Mouse (Mus musculus) heart, embryonic 12.5 days (tissue): ENCODE measurements around the gene Rnf123. TPM values are rescaled to one million over a fixed set of nuclear protein-coding genes. Genes with fewer than 3 reads are reported as not detected.

Experiments
- microRNA-seq: library from miRNA; unstranded; fragments of <30 nt; microRNA quantifications from one replicate; pipeline ENCODE4, GENCODE M21; 2017
- polyA plus RNA-seq: library from polyadenylated mRNA; unstranded; fragments of >200 nt; fragmentation: Nextera tagmentation; extraction: Ambion mirVana; gene quantifications from 2 replicates; pipeline ENCODE4 v1.2.1, GENCODE M21; 2016

Gene Rnf123
- polyA plus RNA-seq, 1 experiment from 2014 or later, result 32.8 TPM

Small RNA genes lying within 50 kb of the gene (microRNA-seq; reads per million reads assigned to microRNA genes)
- gene Gm47303 (not detected), gene Mir7088 (not detected)

Other genes with a start within 250 kb of the Rnf123 start
- 56.4 and 61.8 TPM in 2 replicates for gene Rbm6, start 210.1 kb downstream of the Rnf123 start, polyA plus RNA-seq
- gene Mon1a, start 195.2 kb downstream of the Rnf123 start, polyA plus RNA-seq, result 9.3 and 9.9 TPM in 2 replicates
- gene Mst1r, start 176.5 kb downstream of the Rnf123 start, polyA plus RNA-seq, result 4.5 and 5.2 TPM in 2 replicates
- not detected in 2 replicates for gene Actl11, start 154.9 kb downstream of the Rnf123 start, polyA plus RNA-seq
- gene Camkv, start 147.7 kb downstream of the Rnf123 start, polyA plus RNA-seq, result 0.39 and 0.56 TPM in 2 replicates
- gene Traip, start 133.2 kb downstream of the Rnf123 start, polyA plus RNA-seq, result 12.4 and 13.1 TPM in 2 replicates
- 42.9 and 45.7 TPM in 2 replicates for gene Uba7, start 107.8 kb downstream of the Rnf123 start, polyA plus RNA-seq
- 4.4 and 5.2 TPM in 2 replicates for gene Gm20661, start 100.3 kb downstream of the Rnf123 start, polyA plus RNA-seq
- gene Inka1, start 97.5 kb downstream of the Rnf123 start, polyA plus RNA-seq, result 41.9 and 43.9 TPM in 2 replicates
- 6.8 and 11.4 TPM in 2 replicates for gene Cdhr4, start 90.8 kb downstream of the Rnf123 start, polyA plus RNA-seq
- gene Gm20662, start 87.0 kb downstream of the Rnf123 start, polyA plus RNA-seq, result 1.5 TPM in 2 replicates
- gene Ip6k1, start 80.8 kb downstream of the Rnf123 start, polyA plus RNA-seq, result 50.2 and 52.4 TPM in 2 replicates
- 23.2 and 24.5 TPM in 2 replicates for gene Gmppb, start 34.1 kb downstream of the Rnf123 start, polyA plus RNA-seq
- 2.4 and 3.1 TPM in 2 replicates for gene Amigo3, start 30.2 kb downstream of the Rnf123 start, polyA plus RNA-seq
- 0.31 and 0.37 TPM in 2 replicates for gene Mst1, start 2.9 kb downstream of the Rnf123 start, polyA plus RNA-seq
- gene Apeh, start 11.3 kb upstream of the Rnf123 start, polyA plus RNA-seq, result 48.0 and 51.1 TPM in 2 replicates
- 0.39 and 0.50 TPM in 2 replicates for gene Bsn, start 107.0 kb upstream of the Rnf123 start, polyA plus RNA-seq
- 188 and 200 TPM in 2 replicates for gene Dag1, start 180.6 kb upstream of the Rnf123 start, polyA plus RNA-seq
- gene Nicn1, start 207.1 kb upstream of the Rnf123 start, polyA plus RNA-seq, result 22.5 and 22.6 TPM in 2 replicates
- 11.7 and 13.3 TPM in 2 replicates for gene Amt, start 213.5 kb upstream of the Rnf123 start, polyA plus RNA-seq
- 348 and 367 TPM in 2 replicates for gene Rhoa, start 222.8 kb upstream of the Rnf123 start, polyA plus RNA-seq
- 31.2 and 35.3 TPM in 2 replicates for gene Tcta, start 222.8 kb upstream of the Rnf123 start, polyA plus RNA-seq